Mouse (Mus musculus) ES-E14 (cell line): Measurements from ENCODE around the gene Tcte2.

Experiments
- CHD2 ChIP-seq: IDR thresholded peaks from 2 replicates; pipeline ENCODE4 v1.6.1; 2014; ENCODE audit warnings: mild to moderate bottlenecking, low read depth, low read length, inconsistent platforms
- HCFC1 ChIP-seq: IDR thresholded peaks from 2 replicates; pipeline ENCODE4 v1.6.1; 2012; ENCODE audit warnings: low read length, inconsistent platforms, borderline replicate concordance; ENCODE audit not compliant: insufficient read depth
- MAFK ChIP-seq: IDR thresholded peaks from 2 replicates; pipeline ENCODE4 v1.6.1; 2014; ENCODE audit warnings: mild to moderate bottlenecking, low read depth, low read length, inconsistent platforms; ENCODE audit not compliant: insufficient read depth
- ZC3H11A ChIP-seq: IDR thresholded peaks from 2 replicates; pipeline ENCODE4 v1.6.1; 2012; ENCODE audit warnings: low read depth, mild to moderate bottlenecking, inconsistent platforms, low read length, borderline replicate concordance

GRCm38 (mm10) chr17:13730980-13731726, 30.5 kb downstream of the Tcte2 start:
- TF ChIP-seq MAFK (no peak), HCFC1 (no peak), ZC3H11A (no peak), CHD2 (no peak)
